Mouse (Mus musculus): Measurements from ENCODE around the gene Fes.

Gene Fes

GRCm38 (mm10) chr7:80387633-80388543 lies at the start of gene Fes:
Fes (minus strand) TSS chr7:80387946.
- DNase-seq (ENCODE audit: low read depth in 2 of 2, low spot score in 2 of 2) = no peak

DNA sequence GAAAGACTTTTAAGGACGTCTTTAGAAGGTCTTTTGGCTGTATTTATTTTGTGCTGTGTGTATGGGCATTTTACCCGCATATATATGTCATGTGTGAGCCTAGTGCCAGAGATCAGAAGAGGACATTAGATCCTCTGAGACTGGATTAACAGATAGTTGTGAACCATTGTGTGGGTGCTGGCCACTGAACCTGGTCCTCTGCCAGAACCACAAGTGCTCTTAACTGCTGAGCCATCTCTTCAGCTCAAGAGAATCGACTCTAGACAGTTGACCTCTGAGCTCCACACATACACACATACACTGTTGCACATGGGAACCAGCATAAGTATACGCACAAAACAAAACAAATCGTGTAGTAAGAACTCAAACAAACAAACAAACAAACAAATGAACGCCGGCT lies 48.8 kb upstream of the Fes start:
- no peak for DNase-seq (ENCODE audit: low read depth in 2 of 2, low spot score in 2 of 2)

DNA sequence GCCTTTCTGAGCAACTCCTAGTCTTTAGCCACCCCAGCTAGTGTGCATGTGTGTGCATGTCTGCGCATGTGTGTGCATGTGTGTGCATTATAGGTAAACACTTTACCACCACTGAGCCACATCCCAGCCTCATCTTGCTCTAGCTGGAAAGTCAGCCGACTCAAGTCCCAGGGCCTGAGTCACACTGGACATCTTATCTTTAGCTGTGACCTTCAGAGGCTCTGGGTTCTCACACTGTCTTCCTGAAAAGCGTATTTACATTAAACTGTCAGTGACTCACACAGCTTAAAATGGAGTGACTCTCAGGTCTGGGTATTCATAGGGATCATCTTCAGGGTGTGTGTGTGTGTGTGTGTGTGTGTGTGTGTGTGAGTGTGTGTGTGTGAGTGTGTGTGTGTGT lies 47.8 kb upstream of the Fes start:
- DNase-seq (ENCODE audit: low read depth in 2 of 2, low spot score in 2 of 2) = no peak

DNA sequence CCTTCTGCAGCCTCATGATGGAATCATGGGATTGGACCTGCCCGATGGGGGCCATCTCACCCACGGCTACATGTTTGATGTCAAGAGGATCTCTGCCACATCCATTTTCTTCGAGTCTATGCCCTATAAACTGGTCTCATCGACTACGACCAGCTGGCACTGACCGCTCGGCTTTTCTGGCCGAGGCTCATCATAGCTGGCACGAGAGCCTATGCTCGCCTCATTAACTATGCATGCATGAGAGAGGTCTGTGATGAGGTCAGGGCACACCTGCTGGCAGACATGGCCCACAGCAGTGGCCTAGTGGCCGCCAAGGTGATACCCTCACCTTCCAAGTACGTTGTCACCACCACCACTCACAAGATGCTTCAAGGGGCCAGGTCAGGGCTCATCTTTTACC lies 41.9 kb upstream of the Fes start:
- no peak for DNase-seq (ENCODE audit: low read depth in 2 of 2, low spot score in 2 of 2)

DNA sequence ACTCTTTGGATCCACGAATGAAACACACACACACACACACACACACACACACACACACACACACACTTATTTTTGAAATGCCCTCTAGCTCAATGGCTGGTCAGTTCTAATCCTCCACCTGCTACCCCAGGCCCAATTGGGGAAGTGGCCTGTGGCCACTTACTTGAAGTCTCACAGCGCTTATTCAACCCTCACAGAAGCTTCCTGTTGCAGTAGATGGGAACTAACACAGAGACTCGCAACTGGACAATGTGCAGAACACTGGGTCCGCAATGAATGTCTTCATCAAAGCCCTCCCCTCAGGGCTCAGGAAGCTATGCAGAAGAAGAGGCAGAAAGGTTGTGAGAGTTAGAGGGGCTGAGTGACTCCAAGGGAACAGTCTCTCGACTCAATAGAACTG lies 40.0 kb upstream of the Fes start:
- no peak for DNase-seq (ENCODE audit: low read depth in 2 of 2, low spot score in 2 of 2)

DNA sequence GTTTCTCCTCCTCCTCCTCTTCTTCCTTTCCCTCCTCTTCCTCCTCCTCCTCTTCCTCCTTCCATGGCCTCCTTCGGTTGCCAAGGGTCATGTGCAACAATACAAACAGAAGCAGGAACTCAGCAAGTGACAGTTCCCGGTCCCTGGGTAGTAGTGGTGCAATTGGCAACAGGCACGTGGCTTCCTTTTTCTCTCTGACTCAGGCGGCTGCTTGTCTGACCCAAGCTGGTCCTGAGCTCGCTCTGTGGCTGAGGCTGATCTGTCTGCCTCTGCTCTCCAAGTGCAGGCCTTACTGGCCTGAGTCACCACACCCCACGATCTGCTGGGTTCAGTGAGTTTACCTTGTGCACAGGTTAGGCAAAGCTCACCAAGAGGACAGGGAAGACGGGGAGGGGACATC lies 38.6 kb upstream of the Fes start:
- DNase-seq (ENCODE audit: low read depth in 2 of 2, low spot score in 2 of 2) = no peak

DNA sequence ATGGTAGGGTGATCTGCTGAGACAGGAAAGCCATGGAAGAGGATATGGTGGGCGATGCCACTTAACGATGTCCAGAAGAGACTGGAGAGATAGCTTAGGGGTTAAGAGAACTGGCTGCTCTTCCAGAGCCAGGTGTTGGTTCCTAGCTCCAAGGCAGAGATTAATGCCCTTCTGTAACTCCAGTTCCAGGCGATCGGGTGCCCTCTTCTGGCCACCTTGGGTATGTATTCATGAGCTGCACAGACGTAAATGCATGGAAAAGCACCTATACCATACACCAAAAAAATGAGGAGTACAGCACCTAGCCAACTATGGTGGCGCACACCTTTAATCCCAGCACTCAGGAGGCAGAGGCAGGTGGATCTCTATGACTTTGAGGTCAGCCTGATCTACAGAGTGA lies 37.0 kb upstream of the Fes start:
- no peak for DNase-seq (ENCODE audit: low read depth in 2 of 2, low spot score in 2 of 2)

DNA sequence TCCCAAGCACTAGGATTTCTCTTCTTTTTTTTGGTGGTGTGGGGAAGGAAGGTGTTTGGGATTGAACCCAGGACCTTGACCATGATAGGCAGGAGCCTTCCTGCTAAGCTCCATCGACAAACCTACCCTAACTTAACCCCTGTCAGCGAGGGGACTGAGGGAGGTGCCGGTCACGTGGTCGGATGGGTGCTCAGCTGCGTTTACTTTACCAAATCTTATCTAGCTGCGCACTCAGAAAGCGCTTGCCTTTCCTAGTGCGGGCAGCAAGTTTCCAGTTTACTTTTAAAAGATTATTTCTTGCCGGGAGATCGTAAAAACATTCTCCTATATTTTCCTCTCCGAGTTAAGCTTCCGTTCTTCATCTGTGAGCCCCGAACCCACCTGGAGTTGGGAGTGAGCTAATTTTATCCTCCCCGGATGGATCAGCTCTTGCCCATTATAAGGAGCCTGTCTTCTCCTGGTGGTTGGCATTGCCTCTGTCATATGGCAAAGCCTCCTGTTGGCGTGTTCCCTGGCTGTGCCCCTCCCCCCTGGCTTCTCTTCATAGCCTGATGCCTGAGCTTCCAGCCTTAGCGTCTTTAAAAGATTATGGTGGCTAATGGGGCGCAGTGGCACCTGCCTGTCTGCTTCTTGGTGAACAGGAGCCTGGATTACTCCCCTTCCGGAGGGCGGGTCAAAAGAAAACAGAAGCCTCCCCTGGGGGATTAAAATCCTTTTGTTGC lies 35.2 kb upstream of the Fes start:
- no peak for DNase-seq (ENCODE audit: low read depth in 2 of 2, low spot score in 2 of 2)

DNA sequence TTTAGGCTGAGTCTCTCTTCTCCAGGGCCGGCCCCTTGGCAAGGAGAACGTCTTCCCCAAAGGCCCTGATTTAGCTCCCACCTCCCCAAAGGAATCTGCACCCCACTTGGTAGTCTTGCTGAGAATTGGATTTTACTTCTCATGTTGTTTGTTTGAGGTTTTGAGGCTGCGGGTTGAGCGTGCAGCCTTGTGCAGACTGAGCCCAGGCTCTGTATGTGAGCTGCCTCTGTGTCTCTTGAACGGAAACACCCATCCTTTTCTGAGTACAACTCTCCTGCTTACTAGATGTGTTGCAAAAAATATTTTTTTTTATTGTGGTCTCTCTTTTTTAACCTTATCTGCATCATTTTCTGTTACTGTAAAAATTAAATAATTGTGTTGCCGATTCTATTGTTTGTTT lies 33.8 kb upstream of the Fes start:
- no peak for DNase-seq (ENCODE audit: low read depth in 2 of 2, low spot score in 2 of 2)

DNA sequence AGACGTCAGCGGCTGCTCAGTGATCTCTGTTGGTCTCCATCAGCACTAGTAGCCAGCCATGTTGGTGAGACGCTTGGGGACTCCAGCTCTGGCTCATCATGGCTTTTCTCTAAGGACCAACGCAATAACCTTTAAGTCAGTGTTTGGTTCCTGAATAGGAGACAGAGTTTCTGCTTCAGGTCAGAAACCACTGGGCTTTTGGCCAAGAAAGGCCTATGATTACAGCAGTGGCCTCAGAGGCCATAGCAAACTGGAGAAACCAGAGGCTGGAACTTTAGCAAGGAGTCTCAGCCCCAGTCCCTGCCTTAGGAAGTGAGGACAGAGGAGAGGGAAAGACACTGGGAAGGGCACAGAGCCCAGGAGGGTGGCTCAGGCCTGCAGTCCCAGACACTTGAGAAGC lies 32.8 kb upstream of the Fes start:
- DNase-seq (ENCODE audit: low read depth in 2 of 2, low spot score in 2 of 2) = no peak

GRCm38 (mm10) chr7:80419278-80419677 lies 31.5 kb upstream of the Fes start:
- DNase-seq (ENCODE audit: low read depth in 2 of 2, low spot score in 2 of 2) = no peak

GRCm38 (mm10) chr7:80418036-80418435 lies 30.3 kb upstream of the Fes start:
- no peak for DNase-seq (ENCODE audit: low read depth in 2 of 2, low spot score in 2 of 2)

DNA sequence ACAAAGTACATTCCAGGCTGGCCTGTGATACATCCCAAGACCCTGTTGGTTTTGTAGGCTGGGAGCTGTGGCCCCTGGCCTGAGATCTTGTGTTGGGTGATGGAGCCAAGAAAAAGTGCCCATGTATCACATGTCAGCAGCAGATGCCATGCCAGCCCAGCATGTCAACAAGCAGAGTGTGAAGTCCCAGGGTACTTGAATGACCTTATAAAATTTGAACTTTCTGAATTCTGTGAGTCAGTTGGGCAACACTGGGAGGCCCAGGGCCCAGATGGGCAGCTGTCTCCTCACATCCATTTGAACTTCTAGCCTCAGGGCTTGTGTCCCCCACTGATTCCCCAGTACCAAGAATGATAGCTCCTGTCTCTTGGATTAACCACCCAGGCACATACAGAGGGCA lies 29.9 kb upstream of the Fes start:
- no peak for DNase-seq (ENCODE audit: low read depth in 2 of 2, low spot score in 2 of 2)

- no peak for DNase-seq (ENCODE audit: low read depth in 2 of 2, low spot score in 2 of 2)
These were observed 29.2 kb upstream of the Fes start for GRCm38 (mm10) chr7:80416969-80417368.

- DNase-seq (ENCODE audit: low read depth in 2 of 2, low spot score in 2 of 2) = no peak
These were observed 26.6 kb upstream of the Fes start for GRCm38 (mm10) chr7:80414303-80414855.

GRCm38 (mm10) chr7:80413512-80414302 lies 26.0 kb upstream of the Fes start:
- no peak for DNase-seq (ENCODE audit: low read depth in 2 of 2, low spot score in 2 of 2)

DNA sequence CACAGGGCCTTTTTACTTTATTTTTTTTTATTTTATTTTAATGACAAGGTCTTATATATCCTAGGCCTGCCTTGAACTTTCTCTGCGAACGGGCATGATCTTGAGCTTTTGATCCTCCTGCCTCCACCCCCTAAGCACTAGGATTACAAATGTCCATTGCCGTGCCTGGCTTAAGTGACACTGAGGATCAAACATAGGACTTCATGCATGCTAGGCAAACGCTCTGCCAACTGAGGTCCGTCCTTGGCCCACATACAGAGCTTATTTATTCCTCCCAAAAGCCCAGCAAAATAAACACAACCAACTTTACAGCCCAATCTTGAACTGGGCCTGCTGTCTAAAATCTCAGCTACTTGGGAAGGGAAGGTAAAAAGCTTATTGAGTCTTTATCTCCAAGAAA lies 25.0 kb upstream of the Fes start:
- no peak for DNase-seq (ENCODE audit: low read depth in 2 of 2, low spot score in 2 of 2)

GRCm38 (mm10) chr7:80412279-80412678 lies 24.5 kb upstream of the Fes start:
- no peak for DNase-seq (ENCODE audit: low read depth in 2 of 2, low spot score in 2 of 2)

DNA sequence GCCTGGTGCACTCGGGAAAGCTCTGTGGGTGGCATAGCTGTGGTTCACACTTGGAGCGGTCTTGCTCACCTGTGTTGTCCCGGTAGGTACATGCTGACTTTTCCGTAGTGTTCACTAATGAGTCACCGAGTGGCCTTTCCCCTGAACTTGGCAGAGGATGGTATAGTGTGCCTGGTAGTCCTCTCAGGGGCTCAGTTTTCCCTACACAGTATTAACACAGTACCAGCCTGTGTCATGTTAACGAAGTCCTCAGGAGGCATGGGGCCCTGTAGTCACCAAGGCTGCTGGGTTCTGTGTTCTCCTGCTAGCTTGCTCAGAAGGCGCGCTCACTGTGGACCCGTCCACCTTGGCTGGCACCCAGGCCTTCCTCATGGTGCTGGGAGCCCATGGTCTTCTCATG lies 22.6 kb upstream of the Fes start:
- no peak for DNase-seq (ENCODE audit: low read depth in 2 of 2, low spot score in 2 of 2)

GRCm38 (mm10) chr7:80407712-80408111 lies 20.0 kb upstream of the Fes start:
- DNase-seq (ENCODE audit: low read depth in 2 of 2, low spot score in 2 of 2) = no peak

- DNase-seq (ENCODE audit: low read depth in 2 of 2, low spot score in 2 of 2) = no peak
These were observed 18.4 kb upstream of the Fes start for GRCm38 (mm10) chr7:80406186-80406585.
